Comparison of ENCODE assay signal across 8 mouse cellular contexts in genomic region chr9:20519949-20520348, GRCm38 (mm10). TPM values are rescaled to one million over a fixed set of nuclear protein-coding genes. Genes with fewer than 3 reads are reported as not detected.
DNase-seq lines count a peak whose midpoint lies in the region; ATAC-seq and TF ChIP-seq lines count a peak whose summit lies in the region.

No protein-coding gene starts in this region.

- H3K79me2 ChIP-seq in MEL (ENCODE audit: control insufficient read depth, insufficient read depth, low read length, poor library complexity): peaks cover 40% of the 10 kb centered on the region

- peak; percentile 40 to 63; a peak in 3 of 4 replicates for TF ChIP-seq EP300 in MEL (IDR thresholded peaks at IDR 0.05; ENCODE audit: low read depth in 1 of 2, low read length in 2 of 2)

- H3K27me3 ChIP-seq in kidney, embryonic 15.5 days: no peaks in the 10 kb centered on the region
- H3K27me3 ChIP-seq in MEL (ENCODE audit: control insufficient read depth in 1 of 2, insufficient read depth in 2 of 2, low read length in 2 of 2): no peaks in the 10 kb centered on the region
- no peaks in the 10 kb centered on the region for H3K27me3 ChIP-seq in hindbrain, embryonic 10.5 days (ENCODE audit: insufficient read depth, poor library complexity, severe bottlenecking)
- H3K27me3 ChIP-seq in midbrain, embryonic 12.5 days: no peaks in the 10 kb centered on the region

- no peak for ATAC-seq in kidney, embryonic 15.5 days (replicated peaks; ENCODE audit: low FRiP score)
- ATAC-seq in midbrain, embryonic 12.5 days (ENCODE audit: low FRiP score, low read depth): no peak

- 18% methylated on average over 4 of the region's 4 CpGs for WGBS in kidney, embryonic 15.5 days
- 26% methylated on average over 4 of the region's 4 CpGs for WGBS in hindbrain, embryonic 10.5 days
- WGBS in midbrain, embryonic 12.5 days: 6% methylated on average over 4 of the region's 4 CpGs

- no peak for TF ChIP-seq POLR2A in MEL (IDR thresholded peaks at IDR 0.05; ENCODE audit: control insufficient read depth in 1 of 2, insufficient read depth in 1 of 2, low read depth in 1 of 2, low read length in 2 of 2, poor library complexity in 1 of 2)

- TF ChIP-seq RAD21 in MEL (IDR thresholded peaks at IDR 0.05; ENCODE audit: low read depth, low read length): no peak

- no peaks in the 10 kb centered on the region for H3K9me3 ChIP-seq in kidney, embryonic 15.5 days (replicated peaks)
- no peaks in the 10 kb centered on the region for H3K9me3 ChIP-seq in MEL (replicated peaks; ENCODE audit: insufficient read depth, low read length)
- H3K9me3 ChIP-seq in hindbrain, embryonic 10.5 days: no peaks in the 10 kb centered on the region
- no peaks in the 10 kb centered on the region for H3K9me3 ChIP-seq in midbrain, embryonic 12.5 days

- H3K4me2 ChIP-seq in kidney, embryonic 15.5 days: peak overlapping the region; percentile 69
- H3K4me2 ChIP-seq in midbrain, embryonic 12.5 days (replicated peaks): peak overlapping the region; percentile 69

- DNase-seq in kidney, postnatal 36 days: no peak
- DNase-seq in MEL (ENCODE audit: low read depth, low spot score): peak; percentile 69
- DNase-seq in hindbrain, embryonic 10.5 days (ENCODE audit: low spot score): peak; percentile 28
- no peak for DNase-seq in adrenal gland, adult 8-10 months
- no peak for DNase-seq in spleen, postnatal 36 days (ENCODE audit: low spot score in 2 of 2)
- DNase-seq in adrenal gland, postnatal 4 days (ENCODE audit: low spot score in 2 of 2): no peak

- peak overlapping the region; percentile 50 for H3K4me3 ChIP-seq in kidney, embryonic 15.5 days (replicated peaks)
- peak overlapping the region; percentile 28 to 77 for H3K4me3 ChIP-seq in MEL (ENCODE audit: control insufficient read depth in 1 of 2, insufficient read depth in 1 of 2, low read depth in 2 of 2, low read length in 2 of 2)
- peak overlapping the region; percentile 94 for H3K4me3 ChIP-seq in hindbrain, embryonic 10.5 days
- peak overlapping the region; percentile 83 for H3K4me3 ChIP-seq in midbrain, embryonic 12.5 days

- H3K36me3 ChIP-seq in kidney, embryonic 15.5 days: peaks cover 39% of the 10 kb centered on the region
- H3K36me3 ChIP-seq in MEL (ENCODE audit: control insufficient read depth in 1 of 2, insufficient read depth in 2 of 2, low read length in 2 of 2): peaks cover 19 to 44% of the 10 kb centered on the region in 2 experiments
- H3K36me3 ChIP-seq in hindbrain, embryonic 10.5 days: peaks cover 46% of the 10 kb centered on the region
- peaks cover 25% of the 10 kb centered on the region for H3K36me3 ChIP-seq in midbrain, embryonic 12.5 days

- TF ChIP-seq CTCF in MEL (IDR thresholded peaks at IDR 0.05 in 2 of 3, conservative IDR thresholded peaks at IDR 0.05 in 1 of 3; ENCODE audit: control insufficient read depth in 1 of 3, insufficient read depth in 1 of 3, low read depth in 2 of 3, low read length in 3 of 3, poor library complexity in 1 of 3, severe bottlenecking in 1 of 3): no peak

- H3K27ac ChIP-seq in kidney, embryonic 15.5 days: no peak overlapping the region
- no peak overlapping the region for H3K27ac ChIP-seq in MEL (ENCODE audit: control insufficient read depth, low read depth, low read length)
- H3K27ac ChIP-seq in hindbrain, embryonic 10.5 days: peak overlapping the region; percentile 99
- no peak overlapping the region for H3K27ac ChIP-seq in midbrain, embryonic 12.5 days (replicated peaks)

- peak overlapping the region; percentile 33; the same call in 1 of the 2 replicates for H3K9ac ChIP-seq in kidney, embryonic 15.5 days
- H3K9ac ChIP-seq in MEL (ENCODE audit: control insufficient read depth, low read depth, low read length, poor library complexity, severe bottlenecking): peak overlapping the region; percentile 82
- H3K9ac ChIP-seq in midbrain, embryonic 12.5 days (replicated peaks): peak overlapping the region; percentile 57

- peaks cover 26% of the 10 kb centered on the region for H3K4me1 ChIP-seq in kidney, embryonic 15.5 days
- H3K4me1 ChIP-seq in MEL (ENCODE audit: control insufficient read depth in 1 of 2, insufficient read depth in 2 of 2, low read length in 2 of 2): peaks cover 22 to 42% of the 10 kb centered on the region in 2 experiments
- peaks cover 35% of the 10 kb centered on the region for H3K4me1 ChIP-seq in hindbrain, embryonic 10.5 days (replicated peaks)
- H3K4me1 ChIP-seq in midbrain, embryonic 12.5 days: peaks cover 28% of the 10 kb centered on the region

TF ChIP-seq in MEL, 35 proteins besides CTCF, POLR2A, EP300 and RAD21 (continues in another document):
- TF ChIP-seq POLR2AphosphoS2 (IDR thresholded peaks at IDR 0.05; ENCODE audit: low read length) (no peak), ETS1 (IDR thresholded peaks at IDR 0.05; ENCODE audit: low read depth, low read length) (peak; percentile 61), E2F4 (IDR thresholded peaks at IDR 0.05; ENCODE audit: borderline replicate concordance, low read depth, low read length) (no peak), ZNF384 (IDR thresholded peaks at IDR 0.05; ENCODE audit: low read depth, low read length) (no peak), UBTF (IDR thresholded peaks at IDR 0.05; ENCODE audit: borderline replicate concordance, insufficient read depth, low read depth, low read length) (no peak), SIN3A (IDR thresholded peaks at IDR 0.05; ENCODE audit: low read length) (peak; percentile 41; the same call in 1 of the 2 replicates), GATA1 (IDR thresholded peaks at IDR 0.05; ENCODE audit: low read depth, low read length) (no peak), HCFC1 (IDR thresholded peaks at IDR 0.05; ENCODE audit: low read depth, low read length) (no peak), KAT2A (conservative IDR thresholded peaks at IDR 0.05; ENCODE audit: low read depth, low read length) (no peak), TCF12 (IDR thresholded peaks at IDR 0.05; ENCODE audit: low read depth, low read length) (peak; percentile 58; the same call in 1 of the 2 replicates), MAZ (IDR thresholded peaks at IDR 0.05; ENCODE audit: low read depth, low read length) (peak; percentile 31; the same call in 1 of the 2 replicates), MYB (IDR thresholded peaks at IDR 0.05; ENCODE audit: low read depth, low read length) (0 out of 2 replicates have a peak, but pooled peaks have one; percentile 30), ZKSCAN1 (IDR thresholded peaks at IDR 0.05; ENCODE audit: low read depth, low read length) (no peak), ZC3H11A (IDR thresholded peaks at IDR 0.05; ENCODE audit: low read depth, low read length) (no peak), ELF1 (IDR thresholded peaks at IDR 0.05; ENCODE audit: low read depth, low read length) (no peak), ZMIZ1 (IDR thresholded peaks at IDR 0.05; ENCODE audit: low read depth, low read length) (no peak), USF2 (IDR thresholded peaks at IDR 0.05; ENCODE audit: borderline replicate concordance in 1 of 2, insufficient read depth in 1 of 2, low read depth in 1 of 2, low read length in 2 of 2) (no peak), CHD1 (IDR thresholded peaks at IDR 0.05; ENCODE audit: low read depth, low read length) (no peak), NELFE (IDR thresholded peaks at IDR 0.05; ENCODE audit: low read depth, low read length) (no peak), TAL1 (IDR thresholded peaks at IDR 0.05; ENCODE audit: low read length) (no peak), SMC3 (IDR thresholded peaks at IDR 0.05; ENCODE audit: low read depth, low read length) (no peak), MAX (IDR thresholded peaks at IDR 0.05; ENCODE audit: low read length) (no peak), USF1 (IDR thresholded peaks at IDR 0.05; ENCODE audit: low read depth, low read length) (no peak), MAFK (IDR thresholded peaks at IDR 0.05; ENCODE audit: borderline replicate concordance, low read depth, low read length) (no peak), NRF1 (IDR thresholded peaks at IDR 0.05; ENCODE audit: insufficient read depth, low read depth, low read length, poor library complexity, severe bottlenecking) (no peak), MEF2A (IDR thresholded peaks at IDR 0.05; ENCODE audit: extremely low read depth, insufficient replicate concordance, low read depth, low read length, poor library complexity, severe bottlenecking) (peak; percentile 33; the same call in 1 of the 2 replicates)

RNA-seq across cellular contexts. Expression of gene Zfp266, which starts 1.3 kb away (rescaled TPM):
- 102 and 107 TPM in 2 replicates for polyA plus RNA-seq in kidney, embryonic 15.5 days (2015; fragmentation: Nextera tagmentation; extraction: Ambion mirVana)
- 68.1 and 88.0 TPM in 2 replicates for total RNA-seq in MEL (2012; rRNA removed)
- polyA plus RNA-seq in MEL (2012; ENCODE audit: insufficient read depth in 1 of 2, insufficient read length in 2 of 2, low read depth in 1 of 2, low replicate concordance in 2 of 2, missing spikeins in 1 of 2): 10 to 100 TPM; 30.7 to 31.5 TPM
- 99.3 and 123 TPM in 2 replicates for polyA plus RNA-seq in hindbrain, embryonic 10.5 days (2016; fragmentation: Nextera tagmentation; extraction: Ambion mirVana)
- 166 and 168 TPM in 2 replicates for polyA plus RNA-seq in midbrain, embryonic 12.5 days (2016; fragmentation: Nextera tagmentation; extraction: Ambion mirVana)
- total RNA-seq in adrenal gland, adult 8-10 months (2022): 10 to 100 TPM; 35.1 to 60.2 (median 47.2) TPM
- total RNA-seq in adrenal gland, postnatal 4 days (2021): 10 to 100 TPM; 60.4 to 65.1 TPM

RNA-seq across cellular contexts. Expression of gene Zfp426, which starts 27.4 kb away (rescaled TPM):
- 20.0 and 20.3 TPM in 2 replicates for polyA plus RNA-seq in kidney, embryonic 15.5 days (2015; fragmentation: Nextera tagmentation; extraction: Ambion mirVana)
- total RNA-seq in MEL (2012; rRNA removed): 32.1 and 41.5 TPM in 2 replicates
- 10 to 100 TPM in 1 of 2 experiments, not detected in 1; 30.7 TPM for polyA plus RNA-seq in MEL (2012; ENCODE audit: insufficient read depth in 1 of 2, insufficient read length in 2 of 2, low read depth in 1 of 2, low replicate concordance in 2 of 2, missing spikeins in 1 of 2)
- polyA plus RNA-seq in hindbrain, embryonic 10.5 days (2016; fragmentation: Nextera tagmentation; extraction: Ambion mirVana): 24.0 and 26.1 TPM in 2 replicates
- 34.3 and 34.6 TPM in 2 replicates for polyA plus RNA-seq in midbrain, embryonic 12.5 days (2016; fragmentation: Nextera tagmentation; extraction: Ambion mirVana)
- 10 to 100 TPM; 29.4 to 33.4 (median 32.1) TPM for total RNA-seq in adrenal gland, adult 8-10 months (2022)
- total RNA-seq in adrenal gland, postnatal 4 days (2021): 10 to 100 TPM; 28.6 TPM

RNA-seq across cellular contexts. Expression of gene Zfp26, which starts 60.0 kb away (rescaled TPM):
- 17.8 and 21.9 TPM in 2 replicates for polyA plus RNA-seq in kidney, embryonic 15.5 days (2015; fragmentation: Nextera tagmentation; extraction: Ambion mirVana)
- 50.5 and 52.5 TPM in 2 replicates for total RNA-seq in MEL (2012; rRNA removed)
- 10 to 100 TPM; 18.5 to 55.4 TPM for polyA plus RNA-seq in MEL (2012; ENCODE audit: insufficient read depth in 1 of 2, insufficient read length in 2 of 2, low read depth in 1 of 2, low replicate concordance in 2 of 2, missing spikeins in 1 of 2)
- polyA plus RNA-seq in hindbrain, embryonic 10.5 days (2016; fragmentation: Nextera tagmentation; extraction: Ambion mirVana): 16.5 and 25.9 TPM in 2 replicates
- 30.3 and 33.7 TPM in 2 replicates for polyA plus RNA-seq in midbrain, embryonic 12.5 days (2016; fragmentation: Nextera tagmentation; extraction: Ambion mirVana)
- total RNA-seq in adrenal gland, adult 8-10 months (2022): 10 to 100 TPM; 17.2 to 31.3 (median 25.7) TPM
- 10 to 100 TPM; 39.4 to 41.6 TPM for total RNA-seq in adrenal gland, postnatal 4 days (2021)

Comparison
In these comparisons a context has a peak if more than half of its experiments do, and no peak if none do; other contexts are left out.
1. DNase-seq: peak in MEL (single experiment) and hindbrain, embryonic 10.5 days (single experiment); none in kidney, postnatal 36 days (0 of 2), adrenal gland, adult 8-10 months (single experiment), spleen, postnatal 36 days (0 of 2) and adrenal gland, postnatal 4 days (0 of 2).
2. Peak in every context shown above with its lines, with median percentiles within 50 percentile points of each other: H3K4me3 ChIP-seq and H3K9ac ChIP-seq.